Mouse (Mus musculus) neutrophil, adult 5-6 weeks (primary cell): ENCODE results near the gene Preb. TPM values are rescaled to one million over a fixed set of nuclear protein-coding genes. Genes with fewer than 3 reads are reported as not detected.
A peak's percentile ranks its signal among the peaks of the same experiment; 100 is the strongest.

Experiments
- ATAC-seq: fragments of 151-379, 151-347 bp; 2 replicates; pipeline ENCODE4 v1.8.0; 2017; ENCODE audit warnings: mild to moderate bottlenecking, moderate TSS enrichment; ENCODE audit not compliant: insufficient number of reproducible peaks, poor library complexity, low FRiP score, severe bottlenecking; ENCODE audit errors: extremely low read depth
- total RNA-seq: library from RNA; stranded (forward); fragments of 200-1000 nt; gene quantifications from 2 replicates; pipeline ENCODE4 v1.2.3, GENCODE M21; 2017

The Preb gene
- total RNA-seq, 1 experiment from 2014 or later: 306 TPM

GRCm38 (mm10) chr5:30959198-30959854 lies 835 bp downstream of the Preb start:
- ATAC-seq: no peak

- ATAC-seq: no peak
Measured at GRCm38 (mm10) chr5:30957891-30958290, 2.3 kb downstream of the Preb start.

DNA sequence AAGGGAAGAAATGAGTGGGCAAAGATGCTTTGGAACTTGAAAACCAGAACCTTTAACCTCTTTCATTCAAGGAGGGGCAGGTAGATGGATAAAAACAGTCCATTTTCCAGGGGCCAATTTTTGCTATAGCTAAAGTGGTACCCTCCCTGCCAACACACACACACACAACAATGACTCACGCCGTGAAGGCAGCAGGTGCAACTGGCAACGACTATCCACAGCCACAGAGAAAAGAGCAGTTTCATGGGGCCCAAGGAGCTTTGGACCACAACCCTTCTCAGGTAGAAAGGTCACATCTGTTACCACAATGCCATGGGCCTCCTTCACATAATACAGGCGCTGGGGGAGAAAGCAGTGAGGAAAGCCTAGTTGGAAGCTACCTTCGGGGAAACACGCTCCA lies 4.4 kb downstream of the Preb start:
- no peak for ATAC-seq

GRCm38 (mm10) chr5:30954556-30954955 lies 5.6 kb downstream of the Preb start:
- no peak for ATAC-seq

GRCm38 (mm10) chr5:30954065-30954464 lies 6.1 kb downstream of the Preb start:
- ATAC-seq: no peak

- no peak for ATAC-seq
Measured at GRCm38 (mm10) chr5:30952551-30952950, 7.6 kb downstream of the Preb start.

DNA sequence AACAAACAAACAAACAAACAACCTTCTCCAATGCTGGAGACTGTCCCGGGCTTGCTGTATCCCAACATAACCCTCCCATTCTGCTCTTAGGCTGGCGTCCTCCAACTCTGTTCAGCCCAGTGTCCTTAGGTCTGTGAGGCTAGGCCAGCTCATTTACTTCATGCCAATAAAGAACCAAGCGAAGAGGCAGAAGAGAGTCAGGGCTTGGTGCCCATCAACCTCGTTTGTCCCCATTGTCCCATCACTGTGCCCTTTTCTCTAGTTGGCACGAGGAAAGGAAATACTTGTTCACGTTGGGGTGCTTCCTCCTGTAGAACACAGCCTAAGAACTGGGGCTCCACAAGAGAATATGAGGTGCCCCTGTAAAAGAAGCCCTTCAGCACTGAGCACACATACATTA lies 8.5 kb downstream of the Preb start:
- ATAC-seq: no peak

- no peak for ATAC-seq
Measured at GRCm38 (mm10) chr5:30950922-30951321, 9.2 kb downstream of the Preb start.

GRCm38 (mm10) chr5:30950451-30950850 lies 9.7 kb downstream of the Preb start:
- no peak for ATAC-seq

DNA sequence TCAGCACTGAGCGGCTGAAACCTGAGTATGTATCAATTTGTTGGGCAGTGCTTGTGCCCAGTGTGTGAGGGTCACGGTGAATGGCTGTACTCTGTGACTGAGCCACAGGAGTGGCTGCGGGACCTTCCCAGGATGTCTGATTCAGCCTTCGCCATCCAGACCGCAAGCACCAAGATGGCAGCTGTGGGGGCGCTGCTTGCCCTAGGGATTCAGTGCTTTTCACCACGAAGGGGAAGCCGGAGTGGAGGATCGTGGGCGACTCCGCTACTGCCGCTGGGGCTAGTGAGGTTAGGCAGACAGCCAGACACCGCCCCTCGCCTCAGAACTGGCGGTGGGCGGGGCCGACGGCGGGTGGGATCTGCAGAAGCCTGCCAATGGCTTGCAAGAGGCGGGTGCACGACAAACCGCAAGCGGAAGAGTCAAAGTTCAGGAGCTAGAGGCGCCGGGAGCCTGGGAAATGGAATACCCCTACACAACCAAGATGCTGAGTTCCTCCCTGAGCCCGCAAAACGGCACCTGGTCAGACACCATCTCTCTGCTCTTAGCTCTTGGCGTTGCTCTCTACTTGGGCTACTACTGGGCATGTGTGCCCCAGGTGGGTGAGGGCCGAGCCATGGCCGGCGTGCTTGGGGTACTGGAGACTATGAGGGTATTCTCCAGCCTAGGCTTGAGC lies 10.4 kb downstream of the Preb start:
- ATAC-seq: peak; percentile 72

DNA sequence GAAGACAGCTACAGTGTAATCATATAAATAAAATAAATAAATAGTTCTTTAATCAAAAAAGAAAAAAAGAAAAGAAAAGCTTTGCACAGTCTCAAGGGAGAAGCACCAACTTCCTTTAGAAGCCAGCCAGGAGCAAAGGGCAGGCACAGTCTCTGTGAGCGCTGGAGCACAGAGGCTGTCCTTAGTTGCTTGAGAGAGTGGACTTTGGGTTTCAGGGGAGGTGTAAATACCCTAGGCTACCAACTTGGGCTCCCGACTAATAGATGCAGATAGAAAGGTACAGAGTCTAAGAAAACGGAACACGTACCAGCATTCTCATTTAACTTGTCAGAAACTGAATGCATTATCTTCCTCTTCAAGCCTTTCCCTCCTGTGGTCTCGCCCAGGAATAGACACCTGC lies 11.5 kb downstream of the Preb start:
- no peak for ATAC-seq

DNA sequence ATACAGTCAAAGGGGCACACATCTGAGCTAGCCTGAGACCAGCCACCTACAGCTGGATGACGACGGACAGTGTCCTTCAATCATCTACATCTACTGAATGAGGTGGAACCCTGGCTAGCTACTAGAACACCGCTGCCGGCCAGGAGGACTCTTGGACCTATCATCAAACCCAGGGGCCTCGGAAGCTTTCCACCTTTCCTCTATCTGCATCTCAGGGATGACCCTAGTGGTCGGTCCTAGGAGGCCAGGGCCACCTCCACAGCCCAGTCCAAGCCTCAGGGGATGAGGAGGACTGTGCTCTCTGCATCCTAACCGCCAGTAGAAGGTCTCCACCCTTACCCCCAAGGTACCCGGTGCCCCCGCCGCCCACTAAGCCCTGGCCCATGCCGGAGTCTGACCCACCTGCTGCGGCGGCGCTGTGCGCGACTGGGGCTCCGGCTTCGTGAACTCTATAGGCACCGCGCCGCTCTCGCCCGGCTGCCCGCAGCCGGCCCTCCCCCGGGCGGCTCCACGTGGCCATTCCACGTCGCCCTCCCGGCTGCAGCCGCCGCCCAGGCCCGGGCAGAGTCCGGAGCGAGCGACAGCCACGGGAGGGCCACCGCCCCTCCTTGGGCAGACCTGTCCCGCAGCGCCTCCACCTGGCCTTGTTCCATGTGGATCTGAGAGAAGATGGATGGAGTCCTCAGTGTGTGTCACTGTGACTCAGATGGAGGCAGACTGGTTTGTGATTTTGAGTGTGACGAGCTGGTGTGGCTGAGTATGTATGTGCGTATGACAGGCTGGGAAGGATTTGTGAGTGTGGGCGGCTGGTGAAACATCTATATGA lies 15.0 kb downstream of the Preb start, which contains the start of gene Cgref1:
Gene Cgref1, minus strand, starts transcription at position 636 of the 826 bp plus-strand sequence.
- no peak for ATAC-seq

DNA sequence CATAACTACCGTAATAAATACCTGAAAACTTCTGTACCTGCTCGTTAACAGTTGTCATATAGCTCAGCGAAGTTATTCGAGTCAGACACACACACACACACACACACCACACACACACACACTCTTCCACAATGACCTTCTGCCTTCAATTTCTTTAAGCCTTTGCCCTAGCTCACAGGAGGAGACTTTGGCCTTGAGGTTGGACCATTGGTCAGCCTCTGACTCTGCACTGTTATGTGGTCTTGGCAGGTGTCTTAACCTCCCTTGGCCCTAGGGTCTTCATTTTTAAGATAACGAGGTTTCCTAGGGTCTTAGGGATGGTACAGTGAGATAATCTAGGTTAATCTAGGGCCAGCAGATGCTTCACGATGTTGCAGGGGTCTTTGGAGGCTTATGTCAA lies 15.8 kb downstream of the Preb start:
- no peak for ATAC-seq

- no peak for ATAC-seq
Measured at GRCm38 (mm10) chr5:30943004-30943403, 17.2 kb downstream of the Preb start.

GRCm38 (mm10) chr5:30934725-30935461 lies 25.3 kb downstream of the Preb start:
- ATAC-seq: no peak

- ATAC-seq: no peak
Measured at GRCm38 (mm10) chr5:30933705-30934104, 26.5 kb downstream of the Preb start.

GRCm38 (mm10) chr5:30931378-30931777 lies 28.8 kb downstream of the Preb start:
- no peak for ATAC-seq

DNA sequence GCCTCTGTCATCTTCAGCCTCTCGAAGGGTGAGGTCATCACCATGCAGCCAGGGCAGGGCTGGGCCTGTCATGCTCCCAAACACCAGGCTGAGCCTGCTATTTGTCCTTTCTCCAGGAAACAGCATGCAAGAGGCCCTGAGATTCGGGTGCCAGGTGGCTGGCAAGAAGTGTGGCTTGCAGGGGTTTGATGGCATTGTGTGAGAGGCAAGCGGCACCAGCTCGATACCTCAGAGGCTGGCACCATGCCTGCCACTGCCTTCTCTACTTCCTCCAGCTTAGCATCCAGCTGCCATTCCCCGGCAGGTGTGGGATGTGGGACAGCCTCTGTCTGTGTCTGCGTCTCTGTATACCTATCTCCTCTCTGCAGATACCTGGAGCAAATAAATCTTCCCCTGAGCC lies 29.3 kb downstream of the Preb start:
- ATAC-seq: no peak

DNA sequence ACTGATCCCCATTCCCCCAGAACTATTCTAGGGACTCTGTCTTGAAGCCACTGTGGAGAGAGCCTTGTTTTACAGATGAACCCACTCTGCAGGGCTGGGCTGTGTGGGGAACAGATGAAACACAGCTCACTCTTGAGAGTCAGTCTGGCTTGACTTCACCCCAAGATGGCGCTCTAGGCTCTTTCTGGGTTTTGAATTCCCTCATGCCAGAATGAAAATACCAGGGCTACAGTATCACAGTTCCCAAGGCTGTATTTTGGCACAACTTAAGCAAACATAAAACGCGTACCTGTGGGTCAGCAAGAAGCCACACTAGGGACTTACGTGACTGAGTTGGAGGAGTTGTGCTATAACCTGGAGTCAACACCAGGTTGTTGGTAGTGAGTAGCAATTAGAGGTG lies 30.0 kb downstream of the Preb start:
- peak; percentile 59; the same call in 1 of the 2 replicates for ATAC-seq
